Mouse (Mus musculus) subcutaneous adipose tissue, adult 2 months (tissue): ENCODE measurements around the gene Olfr884. TPM values are rescaled to one million over a fixed set of nuclear protein-coding genes. Genes with fewer than 3 reads are reported as not detected.

Source experiments
- polyA plus RNA-seq: library from polyadenylated mRNA; depleted of rRNA; stranded (reverse); fragments of >200 nt; gene quantifications from 2 replicates; pipeline ENCODE4 v1.2.3, GENCODE M21; 2012; ENCODE audit warnings: low replicate concordance; rRNA removed

The Olfr884 gene
- polyA plus RNA-seq, result not detected in 2 replicates

DNA sequence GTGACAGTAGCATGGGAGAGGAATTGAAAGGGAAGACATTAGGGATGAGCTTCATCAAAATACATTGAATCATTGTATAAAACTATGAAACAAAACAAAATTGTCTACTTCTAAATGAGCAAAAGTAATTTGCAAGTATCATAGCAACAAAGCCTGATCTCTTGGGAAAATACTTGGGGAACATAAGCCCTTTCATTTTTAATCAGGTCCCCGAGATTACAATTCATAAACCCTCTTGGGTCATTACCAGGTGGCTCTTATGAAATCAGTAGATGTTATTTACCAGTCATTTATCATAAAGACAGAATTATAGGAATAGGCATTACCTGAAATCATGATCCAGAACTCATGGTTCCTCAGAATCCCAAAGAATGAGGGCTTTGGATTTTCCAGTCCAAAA is at the start of gene Olfr884:
TSS of gene Olfr884 (plus strand) at position 301 of the 400 bp plus-strand sequence.

DNA sequence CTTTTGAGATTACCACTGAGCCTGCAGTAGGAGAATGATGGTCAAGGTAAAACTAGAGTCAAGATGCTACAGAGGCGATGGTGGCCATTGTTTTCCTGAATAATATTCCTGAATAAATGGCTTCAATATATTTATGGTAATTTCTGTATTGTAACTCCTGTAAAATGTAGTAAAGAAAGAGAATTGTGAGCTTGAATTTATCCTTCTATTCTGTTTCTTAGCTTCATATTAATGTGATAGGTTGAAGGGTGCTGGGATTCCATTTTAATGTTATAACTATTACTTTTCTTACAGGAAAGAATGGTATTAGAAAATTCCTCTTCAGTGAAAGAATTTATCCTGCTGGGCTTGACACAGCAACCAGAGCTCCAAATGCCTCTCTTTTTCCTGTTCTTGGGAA is 20.8 kb upstream of the Olfr884 start, which contains the start of gene Olfr883:
TSS of gene Olfr883 (plus strand) at position 301 of the 400 bp plus-strand sequence.

DNA sequence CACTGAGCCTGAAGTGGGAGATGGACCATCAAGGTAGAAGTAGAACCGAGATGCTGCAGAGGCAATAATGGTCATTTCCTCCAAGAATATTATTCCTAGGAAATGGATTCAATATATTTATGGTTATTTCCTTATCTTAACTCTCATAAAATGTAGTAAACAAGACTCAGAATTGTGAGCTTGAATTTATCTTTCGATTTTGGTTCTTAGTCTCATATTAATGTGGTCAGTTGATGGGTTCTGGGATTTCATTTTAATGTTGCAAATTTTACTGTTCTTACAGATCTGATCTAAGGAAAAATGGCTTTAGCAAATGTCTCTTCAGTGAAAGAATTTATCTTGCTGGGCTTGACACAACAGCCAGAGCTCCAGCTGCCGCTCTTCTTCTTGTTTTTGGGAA is 14.7 kb downstream of the Olfr884 start, which contains the start of gene Olfr885:
TSS of gene Olfr885 (plus strand) at position 301 of the 400 bp plus-strand sequence.

DNA sequence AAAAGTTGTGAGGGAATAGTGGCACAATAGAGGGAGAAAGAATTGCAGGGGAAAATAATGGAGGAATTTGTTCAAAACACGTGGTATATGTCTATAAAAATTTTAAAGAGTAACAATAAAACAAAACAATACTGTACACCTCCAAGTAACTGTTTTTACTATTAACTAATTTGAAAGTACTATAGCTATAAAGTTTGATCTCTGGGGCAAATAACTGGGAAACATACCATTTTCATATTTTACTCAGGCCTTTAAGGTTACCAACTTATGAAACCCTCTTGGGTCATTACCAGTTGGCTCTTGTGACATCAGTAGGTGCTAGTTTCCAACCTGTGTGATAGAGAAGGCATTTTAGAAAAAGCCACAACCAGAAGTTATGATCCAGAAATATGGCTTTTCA is 37.4 kb downstream of the Olfr884 start, which contains the start of gene Olfr887:
TSS of gene Olfr887 (plus strand) at position 301 of the 400 bp plus-strand sequence.

Other genes with a start within 250 kb of the Olfr884 start
- gene Olfr876, start 243.5 kb upstream of the Olfr884 start, polyA plus RNA-seq, result not detected in 2 replicates
- 0.82 TPM in 1 of 2 replicates, not detected in the other for gene Olfr877, start 192.3 kb upstream of the Olfr884 start, polyA plus RNA-seq
- not detected in 2 replicates for gene Olfr145, start 149.8 kb upstream of the Olfr884 start, polyA plus RNA-seq
- gene Olfr878, start 128.7 kb upstream of the Olfr884 start, polyA plus RNA-seq, result 0.44 TPM in 1 of 2 replicates, not detected in the other
- gene Olfr881, start 54.7 kb upstream of the Olfr884 start, polyA plus RNA-seq, result not detected in 2 replicates
- gene Olfr883, start 20.7 kb upstream of the Olfr884 start, polyA plus RNA-seq, result not detected in 2 replicates
- gene Olfr885, start 14.8 kb downstream of the Olfr884 start, polyA plus RNA-seq, result not detected in 2 replicates
- gene Olfr887, start 37.5 kb downstream of the Olfr884 start, polyA plus RNA-seq, result not detected in 2 replicates
- not detected in 2 replicates for gene Olfr888, start 61.6 kb downstream of the Olfr884 start, polyA plus RNA-seq
- gene Olfr889, start 68.6 kb downstream of the Olfr884 start, polyA plus RNA-seq, result not detected in 2 replicates
- gene Olfr890, start 96.0 kb downstream of the Olfr884 start, polyA plus RNA-seq, result not detected in 2 replicates
- not detected in 2 replicates for gene Olfr891, start 134.3 kb downstream of the Olfr884 start, polyA plus RNA-seq
- not detected in 2 replicates for gene Olfr893, start 161.8 kb downstream of the Olfr884 start, polyA plus RNA-seq
- not detected in 2 replicates for gene Olfr894, start 171.5 kb downstream of the Olfr884 start, polyA plus RNA-seq
- not detected in 2 replicates for gene Olfr143, start 206.2 kb downstream of the Olfr884 start, polyA plus RNA-seq
- gene Olfr895, start 221.3 kb downstream of the Olfr884 start, polyA plus RNA-seq, result not detected in 2 replicates
- gene Olfr896-ps1, start 244.6 kb downstream of the Olfr884 start, polyA plus RNA-seq, result not detected in 2 replicates